Mouse (Mus musculus) thymus, postnatal 4 days (tissue): ENCODE data around the gene Aak1.

Experiments
- DNase-seq: peaks from one replicate; pipeline ENCODE4 v3.0.0; 2021

Aak1 gene

DNA sequence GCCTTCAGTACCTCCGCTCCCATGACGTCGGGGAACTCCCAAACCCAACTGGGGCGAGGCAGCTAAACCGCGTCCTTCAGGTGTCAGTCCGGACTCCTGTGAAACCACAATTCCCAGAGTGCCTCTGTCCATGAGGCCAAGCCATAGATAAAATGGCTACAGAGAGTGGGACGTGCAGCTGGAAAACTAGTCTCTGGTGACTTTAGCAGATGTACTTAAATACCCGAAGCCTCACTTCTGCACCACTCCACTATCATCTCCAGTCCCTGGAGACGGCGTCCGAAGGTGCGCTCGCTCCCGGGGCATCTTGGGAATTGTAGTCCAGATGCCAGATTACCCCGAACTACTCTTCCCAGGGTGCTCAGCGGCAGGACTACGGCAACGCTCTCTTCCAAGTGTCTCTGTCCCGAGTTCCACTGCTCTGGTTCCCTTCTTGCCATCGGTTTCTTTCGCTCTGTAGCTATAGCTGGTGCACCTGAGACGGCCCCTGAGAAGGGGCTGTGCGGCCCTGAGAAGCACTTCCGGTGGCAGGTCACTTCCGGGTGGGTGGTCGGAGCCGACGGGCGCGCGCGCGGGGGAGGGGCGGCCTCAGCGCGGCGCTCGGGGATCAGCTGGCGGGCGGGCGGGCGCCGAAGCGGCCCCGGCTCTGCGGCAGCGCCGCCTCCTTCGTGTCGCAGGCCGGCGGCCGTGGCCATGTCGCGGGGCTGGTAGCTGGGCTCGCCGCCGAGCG, at the start of gene Aak1:
Aak1 (plus strand) TSS at position 603 of the 730 bp plus-strand sequence.
- peak; percentile 95 for DNase-seq

DNA sequence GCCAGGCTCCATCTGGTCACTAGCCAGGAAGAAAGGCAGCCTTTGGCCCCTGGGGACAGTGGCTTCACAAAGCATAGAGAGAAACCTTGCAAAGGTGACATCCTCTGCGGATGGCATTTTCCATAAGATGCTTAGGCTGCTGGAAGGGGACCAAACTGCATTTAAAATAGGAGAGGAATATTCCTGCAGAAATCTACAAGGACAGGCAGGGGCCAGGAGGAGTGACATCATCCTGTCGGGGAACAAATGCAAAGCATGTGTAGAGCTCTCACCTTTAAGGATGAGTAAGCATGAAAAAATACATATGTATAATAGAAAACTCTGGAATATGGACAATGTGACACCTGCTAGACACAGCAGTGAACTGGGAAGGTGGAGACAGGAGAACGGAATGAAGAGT, 48.9 kb upstream of the Aak1 start:
- DNase-seq: no peak

DNA sequence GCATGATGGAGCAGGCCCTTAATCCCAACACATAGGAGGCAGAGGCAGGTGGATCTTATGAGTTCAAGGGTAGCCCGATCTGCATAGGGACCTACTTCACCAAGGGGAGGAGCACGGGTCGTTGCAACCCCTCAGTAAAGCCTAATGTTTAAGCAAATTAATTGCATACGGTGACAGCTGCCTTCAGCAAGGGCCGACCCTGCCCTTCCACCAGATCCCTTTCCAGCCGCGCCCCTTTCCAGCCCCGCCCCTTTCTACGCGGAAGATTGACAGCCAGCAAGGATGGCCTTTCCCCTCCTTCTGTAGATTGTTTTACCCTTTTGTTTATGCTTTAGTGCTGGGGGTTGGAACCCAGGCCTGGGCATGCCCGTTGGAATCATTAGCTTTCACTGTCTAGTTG, 47.9 kb upstream of the Aak1 start:
- DNase-seq: no peak

DNA sequence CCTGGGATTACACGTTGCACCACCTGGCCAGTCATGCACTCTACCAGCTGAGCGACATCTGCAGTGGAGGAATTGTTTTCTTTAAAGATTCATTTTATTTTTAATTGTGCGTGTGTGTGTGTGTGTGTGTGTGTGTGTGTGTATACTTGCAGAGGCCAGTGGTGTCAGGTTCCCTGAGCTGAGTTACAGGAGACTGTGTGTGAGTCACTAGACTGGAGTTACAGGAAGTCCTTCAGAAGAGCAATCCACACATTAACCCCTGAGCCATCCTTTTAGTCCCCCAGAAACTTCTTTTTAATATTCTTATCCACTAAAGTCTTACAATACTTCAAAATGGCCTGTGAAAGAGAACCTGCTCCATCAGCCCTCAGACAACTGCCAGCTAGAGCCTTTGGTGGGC, 44.7 kb upstream of the Aak1 start:
- DNase-seq: no peak

DNA sequence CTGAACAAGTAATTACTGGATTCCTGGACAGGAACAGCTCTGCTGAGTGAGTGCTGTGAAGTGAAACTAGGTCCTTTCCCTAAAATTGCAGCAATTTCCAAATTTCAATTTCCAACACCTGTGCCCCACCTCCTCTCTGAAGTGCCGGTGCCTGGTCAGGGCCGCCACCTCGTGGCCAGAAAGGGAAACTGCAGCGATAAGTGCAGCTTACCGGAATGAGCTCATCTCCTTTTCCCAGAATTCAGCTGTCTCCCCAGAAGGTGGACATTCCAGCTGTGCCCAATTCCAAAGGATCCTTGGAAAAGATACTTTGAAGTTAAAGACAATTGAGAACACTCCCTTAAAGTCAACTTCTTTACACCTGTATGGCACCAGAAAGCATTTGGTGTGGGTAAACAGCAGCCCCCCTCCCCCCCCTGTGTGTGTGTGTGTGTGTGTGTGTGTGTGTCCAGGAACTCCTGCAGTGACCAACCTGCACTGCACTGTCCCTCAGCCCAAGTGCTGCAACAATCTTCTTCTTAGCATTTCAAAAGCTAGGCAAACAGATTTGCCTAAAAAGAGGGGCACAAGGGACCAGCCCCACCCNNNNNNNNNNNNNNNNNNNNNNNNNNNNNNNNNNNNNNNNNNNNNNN, 42.7 kb upstream of the Aak1 start:
- DNase-seq: peak; percentile 79

DNA sequence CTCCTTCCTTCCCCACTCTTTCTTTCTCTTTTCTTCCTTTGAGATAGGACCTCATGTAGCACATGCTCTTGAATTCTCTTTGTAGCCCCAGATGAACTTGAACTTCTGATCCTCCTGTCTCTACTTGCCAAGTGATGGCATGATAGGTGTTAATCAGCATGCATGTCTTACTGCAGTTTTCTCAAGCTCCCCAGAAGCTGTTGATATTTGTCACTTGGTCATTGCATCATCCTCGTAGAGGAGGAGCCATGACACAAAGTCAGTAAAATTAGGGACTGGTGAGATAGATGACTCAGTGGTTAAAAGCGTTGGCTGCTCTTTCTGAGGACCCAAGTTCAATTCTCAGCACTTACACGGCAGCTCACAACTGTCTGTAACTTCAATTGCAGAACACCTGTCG, 36.4 kb upstream of the Aak1 start:
- DNase-seq: no peak

DNA sequence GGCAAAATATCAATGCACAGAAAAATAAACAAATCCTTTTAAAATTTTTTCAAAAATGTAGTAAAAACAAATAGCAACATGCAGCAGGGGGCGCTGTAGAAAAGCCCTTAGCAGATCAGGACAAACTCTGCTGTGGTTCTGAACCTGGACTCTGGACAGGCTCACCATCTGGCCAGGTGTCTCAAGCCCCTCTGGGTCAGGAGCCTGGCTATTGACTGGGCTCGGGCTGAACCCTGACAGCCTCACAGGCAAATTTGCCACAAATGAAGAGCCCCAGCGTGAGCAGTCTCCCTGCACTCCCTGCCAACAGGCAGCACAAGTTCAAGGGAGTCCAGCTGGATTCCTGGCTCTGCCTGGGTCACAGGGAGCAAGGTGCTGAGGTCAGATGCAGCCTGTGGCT, 36.0 kb upstream of the Aak1 start:
- DNase-seq: peak; percentile 86

DNA sequence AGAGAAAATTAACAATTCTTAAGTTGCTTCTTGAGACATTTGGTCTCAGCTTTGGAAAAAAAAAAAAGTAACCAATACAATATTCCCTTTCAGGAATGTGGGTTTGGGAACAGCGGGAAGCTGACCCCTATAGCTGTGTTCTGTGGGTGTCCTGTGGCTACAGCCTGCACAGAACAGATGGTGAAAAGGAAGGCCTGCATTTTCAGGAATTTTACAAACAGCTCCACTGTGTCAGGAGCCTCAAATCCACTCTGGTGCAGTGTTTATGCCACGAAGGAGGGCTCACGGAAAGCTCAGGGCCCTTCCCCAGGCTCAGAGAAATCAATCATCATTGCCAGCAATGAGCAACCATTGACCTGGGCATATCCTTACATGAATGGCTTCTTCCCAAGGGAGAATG, 34.4 kb upstream of the Aak1 start:
- no peak for DNase-seq

DNA sequence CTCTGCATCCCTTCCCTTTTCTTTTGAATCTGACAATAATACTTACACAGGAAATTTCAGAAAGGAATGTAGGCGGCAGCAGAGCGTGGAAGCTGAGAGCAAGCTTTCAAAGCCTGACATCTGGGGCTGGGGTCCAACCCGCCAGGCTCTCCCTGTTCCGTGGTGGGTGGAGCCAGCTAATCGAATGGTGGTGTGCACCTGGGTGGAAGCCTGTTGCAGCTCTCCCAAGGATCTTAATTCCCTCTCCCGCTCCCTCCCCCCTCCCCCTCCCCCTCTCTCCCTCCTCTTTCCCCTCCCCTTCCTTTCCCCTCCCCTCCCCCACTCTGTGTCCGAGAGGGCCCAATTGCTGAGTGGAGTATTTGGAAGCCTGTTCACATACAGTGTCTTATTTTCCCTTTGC, 33.9 kb upstream of the Aak1 start:
- DNase-seq: no peak

DNA sequence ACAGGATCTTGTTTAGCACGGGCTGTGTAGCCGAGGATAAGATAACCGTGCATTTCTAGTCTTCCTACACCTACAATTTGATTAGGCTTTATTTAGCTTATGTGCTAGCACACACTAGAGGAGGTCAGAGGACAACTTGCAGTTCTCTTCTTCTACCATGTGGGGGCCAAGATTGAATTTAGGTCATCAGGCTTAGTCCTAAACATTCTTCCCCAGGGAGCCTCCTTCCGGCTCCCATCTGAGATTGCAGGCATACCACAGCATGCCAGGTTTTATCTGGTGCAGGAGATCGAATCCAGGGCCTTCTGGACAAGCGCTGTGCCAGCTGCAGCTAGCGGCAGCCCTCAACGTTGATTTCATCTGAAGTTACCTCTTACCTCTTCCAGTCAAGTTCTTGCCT, 32.7 kb upstream of the Aak1 start:
- peak; percentile 45 for DNase-seq

DNA sequence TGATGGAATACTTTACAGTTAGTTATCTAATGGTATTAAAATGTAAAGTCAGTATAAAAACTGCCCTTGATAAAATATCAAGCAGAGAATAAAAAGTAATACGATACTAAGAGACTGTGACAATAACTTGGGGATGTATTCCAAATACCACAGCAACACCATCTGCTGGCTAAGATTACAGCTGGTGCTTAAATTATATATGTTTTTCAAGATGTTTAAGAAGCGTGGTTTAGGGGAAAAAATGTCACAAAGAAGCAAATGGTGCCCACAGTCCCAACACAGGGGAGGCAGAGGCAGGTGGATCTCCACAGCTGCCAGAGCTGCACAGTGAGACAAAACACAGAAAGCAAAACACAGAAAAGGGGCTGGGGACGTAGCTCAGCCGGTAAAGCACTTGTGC, 30.4 kb upstream of the Aak1 start:
- DNase-seq: no peak

DNA sequence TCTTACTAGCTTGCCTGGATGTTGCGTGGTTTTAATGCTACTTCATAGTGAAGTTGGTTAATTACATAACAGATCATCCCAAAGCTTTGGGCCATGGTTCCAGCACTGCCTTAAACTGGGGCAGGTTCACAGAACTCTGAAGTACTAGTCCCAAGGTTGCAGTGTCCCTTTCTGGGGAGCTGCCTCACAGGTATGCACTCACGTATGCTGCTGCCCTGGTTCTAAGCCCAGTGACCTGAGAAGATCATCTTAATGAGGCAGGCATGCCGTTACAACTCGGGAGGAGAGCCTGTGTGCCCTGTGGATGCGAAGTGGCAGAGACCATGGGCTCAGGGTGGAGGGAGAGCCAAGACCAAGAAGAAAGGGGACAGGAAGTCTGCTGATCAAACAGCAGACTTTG, 29.4 kb upstream of the Aak1 start:
- DNase-seq: no peak

DNA sequence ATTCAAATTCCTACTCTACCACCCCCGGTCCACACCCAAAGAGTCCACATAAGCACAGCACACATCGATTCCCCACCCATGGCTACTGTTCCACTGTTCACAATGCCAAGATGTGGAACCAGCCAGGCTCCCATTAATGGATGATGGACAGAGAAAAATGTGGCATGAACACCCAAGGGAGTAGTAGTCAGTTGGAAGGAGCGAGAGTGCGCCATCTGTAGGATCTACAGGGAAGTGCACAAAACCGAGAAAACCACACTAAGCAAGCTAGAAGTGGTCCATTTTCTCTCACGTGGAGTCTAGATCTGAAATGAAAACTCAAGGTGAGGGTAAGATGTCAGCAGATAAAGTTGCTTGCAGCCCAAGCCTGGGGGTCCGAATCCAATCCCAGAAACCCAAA, 28.6 kb upstream of the Aak1 start:
- peak; percentile 59 for DNase-seq

DNA sequence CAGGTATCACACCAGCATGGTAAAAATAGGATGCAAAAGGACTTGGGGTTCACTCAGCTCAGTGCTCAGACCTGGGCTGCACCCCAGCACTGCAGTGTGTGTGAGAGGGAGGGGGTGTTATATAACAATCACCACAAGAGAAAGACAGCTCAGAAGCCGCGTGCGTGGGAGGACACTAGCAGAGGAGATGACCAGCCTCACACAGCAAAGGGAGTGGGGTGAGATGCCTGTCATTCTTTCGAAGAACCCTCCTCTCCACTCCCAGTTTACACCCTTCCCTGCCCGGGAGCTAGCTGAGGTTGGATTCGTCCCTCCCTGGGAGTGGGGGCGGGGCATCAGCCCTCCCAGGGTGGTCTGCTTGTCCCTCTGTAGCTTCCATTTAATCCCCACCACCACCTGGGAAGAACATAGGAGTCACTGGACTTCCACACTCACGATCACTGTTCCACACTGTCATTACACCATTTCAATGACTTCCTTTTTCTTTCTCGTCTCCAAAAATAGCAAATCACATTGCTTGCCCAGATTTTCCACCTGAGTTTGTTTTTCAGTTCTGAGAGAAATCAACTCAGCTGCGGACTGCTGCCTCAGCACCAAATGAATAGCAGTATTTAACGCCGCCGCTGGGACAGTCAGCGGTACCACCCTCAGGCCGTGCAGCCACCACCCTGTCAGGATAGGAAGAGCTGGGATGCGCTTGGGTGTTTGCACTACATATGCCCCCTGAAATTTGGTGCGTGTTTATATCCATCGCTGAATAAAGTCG, 26.8 kb upstream of the Aak1 start:
- peak; percentile 43 for DNase-seq

DNA sequence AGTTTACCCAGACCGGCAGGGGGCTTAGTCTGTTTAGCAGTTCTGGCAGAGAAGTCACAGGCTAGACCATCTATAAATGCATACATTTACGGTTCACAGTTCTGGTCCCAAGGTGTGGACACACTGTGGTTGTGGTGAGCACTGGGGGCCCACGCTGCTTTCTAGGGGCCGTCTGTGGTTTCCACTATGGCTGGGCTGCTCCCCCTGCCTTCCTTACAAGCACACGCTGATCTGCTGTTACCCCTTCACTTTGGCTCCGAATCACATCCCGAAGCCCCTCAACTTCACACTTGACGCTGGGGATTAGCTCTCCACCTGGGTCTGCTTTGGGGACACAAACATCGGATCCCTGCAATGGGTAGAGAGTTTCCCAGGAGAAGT, 26.3 kb upstream of the Aak1 start:
- peak; percentile 56 for DNase-seq

DNA sequence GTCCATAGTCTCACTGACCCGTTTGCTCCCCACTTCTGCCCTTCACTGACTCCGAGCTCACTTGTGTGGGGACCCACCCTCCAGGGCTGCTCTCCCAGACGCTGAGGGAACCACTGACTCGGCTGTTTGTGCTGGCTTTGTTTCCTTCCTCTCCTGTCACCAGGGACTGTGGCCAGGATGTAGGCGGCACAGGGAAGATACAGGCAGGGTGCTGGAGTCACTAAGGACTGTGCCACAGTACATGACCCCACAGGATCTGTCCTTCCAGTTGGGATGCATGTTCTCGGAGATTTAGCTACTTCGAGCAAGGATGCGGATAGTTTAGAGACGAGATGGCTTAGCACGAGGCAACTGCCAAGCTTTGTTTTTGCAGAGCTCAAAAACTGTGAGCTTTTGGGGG, 25.5 kb upstream of the Aak1 start:
- peak; percentile 70 for DNase-seq

DNA sequence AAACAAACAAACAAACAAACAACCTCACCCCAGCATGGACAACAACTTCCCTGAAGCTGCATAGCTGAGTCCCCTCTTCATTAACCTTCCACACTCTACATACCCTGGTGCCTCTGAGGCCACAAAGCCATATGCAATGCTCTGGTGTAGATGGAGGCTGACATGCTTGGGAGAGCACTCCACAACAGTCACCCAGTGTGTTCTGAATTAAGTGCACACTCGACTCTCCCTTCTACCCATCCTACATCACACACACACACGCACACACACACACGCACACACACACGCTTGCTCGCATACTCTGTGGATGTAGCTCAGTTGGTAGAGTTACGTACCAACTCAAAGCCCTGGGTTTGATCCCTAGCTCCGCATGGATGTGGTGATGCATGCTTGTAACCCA, 24.9 kb upstream of the Aak1 start:
- peak; percentile 61 for DNase-seq

DNA sequence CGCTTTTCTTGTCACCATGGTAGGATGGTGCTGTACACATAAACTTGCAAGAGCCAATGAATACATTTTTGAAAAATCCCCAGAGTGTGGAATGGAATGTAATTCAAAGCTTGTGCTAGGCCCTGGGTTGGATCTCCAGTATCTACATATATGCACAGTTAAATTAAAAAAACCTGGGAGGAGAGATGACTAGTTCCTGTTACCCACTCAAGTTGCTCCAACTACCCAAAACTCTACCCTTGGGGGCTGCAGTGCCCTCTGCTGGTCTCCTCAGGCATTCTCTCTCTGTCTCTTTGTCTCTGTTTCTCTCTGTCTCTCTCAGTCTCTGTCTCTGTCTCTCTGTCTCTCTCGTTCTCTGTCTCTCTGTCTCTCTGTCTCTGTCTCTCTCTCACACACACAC, 21.9 kb upstream of the Aak1 start:
- peak; percentile 70 for DNase-seq

DNA sequence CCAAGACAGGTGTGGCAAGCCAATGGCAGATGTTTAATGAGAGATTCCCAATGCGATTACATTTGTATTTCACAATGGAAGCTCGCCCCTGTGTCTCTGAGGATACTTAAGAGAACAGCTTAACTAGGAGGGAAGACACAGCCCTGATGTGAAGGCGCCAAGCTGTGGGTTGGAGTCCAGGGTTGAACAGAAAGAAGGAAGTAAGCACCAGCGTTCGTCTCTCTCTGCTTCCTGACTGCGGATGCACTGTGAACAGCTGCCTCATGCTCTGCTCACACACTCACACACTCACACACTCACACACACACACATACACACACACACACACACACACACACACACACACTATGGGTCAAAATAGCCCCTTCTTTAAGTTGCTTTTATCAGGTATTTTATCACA, 19.5 kb upstream of the Aak1 start:
- no peak for DNase-seq

DNA sequence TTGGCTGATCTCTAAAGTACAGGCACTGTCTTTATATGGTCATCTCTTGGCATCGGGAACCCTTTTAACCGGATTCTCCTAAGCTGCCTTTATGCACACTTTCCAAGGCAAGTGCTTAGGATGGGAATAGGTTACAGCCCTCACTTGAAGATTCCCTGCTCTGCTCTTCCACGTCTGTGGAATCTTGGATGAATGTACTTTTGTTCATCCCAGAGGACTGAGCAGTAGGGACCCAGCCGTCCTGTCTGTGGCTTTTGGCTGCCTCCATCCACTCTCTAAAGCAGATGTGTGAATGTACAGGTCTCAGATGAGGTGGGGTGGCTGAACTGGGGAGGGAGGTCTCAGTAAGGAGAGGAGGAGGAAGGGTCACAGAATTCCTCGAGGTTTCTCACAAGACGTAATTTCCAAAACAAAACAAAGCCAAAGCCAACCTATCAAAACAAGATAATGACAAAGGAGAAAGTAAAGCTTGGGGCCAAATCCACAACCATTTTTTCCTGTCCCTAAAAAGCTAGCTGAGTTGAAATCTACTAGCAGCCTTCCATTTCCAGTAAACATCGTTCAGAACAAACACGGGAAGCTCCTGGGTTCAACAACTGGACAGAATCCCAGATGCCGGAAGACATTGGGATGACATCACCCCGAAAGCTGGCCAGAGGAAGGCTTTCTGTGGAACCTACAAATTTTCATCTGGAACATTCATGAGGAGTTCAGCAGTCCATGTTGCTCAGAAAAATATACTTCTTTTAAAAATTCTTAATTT, 18.4 kb upstream of the Aak1 start:
- DNase-seq: no peak

DNA sequence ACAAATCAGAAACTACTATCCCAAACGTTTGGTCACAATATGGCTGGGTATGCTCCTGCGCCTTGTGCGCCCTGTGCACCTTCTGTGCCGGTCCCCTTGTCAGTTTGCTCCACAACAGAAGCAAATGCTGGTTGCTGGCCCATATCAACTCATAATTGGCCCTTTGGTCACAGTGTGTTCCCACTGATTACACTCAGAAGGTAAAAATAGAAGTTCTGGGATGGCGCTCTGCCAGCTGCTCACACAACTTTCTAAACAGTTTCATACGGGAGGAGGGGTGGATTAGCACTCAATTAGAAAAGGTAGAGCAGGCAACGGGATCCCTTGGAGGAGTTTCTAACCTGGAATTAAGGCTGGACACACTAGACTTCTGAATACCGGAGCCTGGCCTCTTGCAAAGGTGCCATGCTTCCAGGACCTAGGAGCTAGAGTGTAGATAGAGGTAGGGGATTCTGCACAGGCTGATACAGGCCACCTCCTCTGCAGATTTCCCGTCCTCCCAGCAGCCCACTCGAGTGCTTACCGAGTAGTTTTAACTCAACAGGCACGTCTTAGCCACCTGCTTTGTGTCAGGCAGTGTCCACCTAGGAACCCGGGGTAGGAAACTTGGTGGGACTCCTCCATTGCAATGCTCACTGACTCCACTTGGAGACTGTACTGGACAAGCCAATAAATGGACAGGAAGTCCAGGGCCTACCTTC, 16.4 kb upstream of the Aak1 start:
- no peak for DNase-seq

DNA sequence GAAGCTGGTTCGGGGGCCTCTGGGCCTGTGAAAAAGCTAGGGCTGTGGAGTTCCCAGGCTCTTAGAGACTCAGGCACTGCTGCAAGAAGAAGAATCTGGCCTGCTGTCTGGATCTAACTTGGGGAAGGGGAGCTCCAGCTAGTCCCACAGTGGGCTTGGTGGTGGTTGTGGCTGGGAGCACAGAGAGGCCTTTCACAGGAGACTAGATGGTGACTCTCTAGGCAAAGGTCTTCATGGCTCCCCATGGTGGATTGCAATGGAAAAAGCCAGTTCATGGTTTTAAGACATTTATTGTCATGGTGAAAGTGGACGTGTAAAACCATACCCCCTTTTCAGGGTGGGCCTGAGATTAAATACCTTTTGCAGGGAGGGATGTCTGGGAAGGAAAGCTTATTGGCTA, 10.2 kb upstream of the Aak1 start:
- no peak for DNase-seq

DNA sequence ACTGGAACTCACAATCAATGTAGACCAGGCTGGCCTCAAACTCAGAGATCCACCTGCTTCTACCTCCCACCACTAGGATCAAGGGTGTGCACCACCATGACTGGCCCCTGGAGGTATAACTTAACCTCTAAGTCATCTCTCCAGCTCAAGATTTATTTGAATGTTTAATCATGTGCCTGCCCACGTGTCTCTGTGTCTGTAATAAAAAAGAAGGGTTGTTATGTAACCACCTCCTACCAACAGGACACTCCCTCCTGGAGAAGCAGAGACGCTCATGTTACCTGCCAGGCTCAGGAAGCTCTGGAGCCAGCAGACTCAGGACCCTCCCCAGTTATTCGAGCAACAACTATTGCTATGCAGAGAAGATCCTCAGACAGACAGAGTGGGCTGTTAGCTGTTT, 7.4 kb upstream of the Aak1 start:
- no peak for DNase-seq
